Mouse (Mus musculus) heart, postnatal 0 days (tissue): ENCODE measurements around the gene Tpra1.

Experiments
- CTCF ChIP-seq: IDR thresholded peaks from 2 replicates; pipeline ENCODE4 v1.5.1; 2016; ENCODE audit warnings: antibody characterized with exemption, control low read depth, low read depth
- EP300 ChIP-seq: IDR thresholded peaks from 2 replicates; pipeline ENCODE4 v1.6.1; 2016; ENCODE audit warnings: antibody characterized with exemption, low read depth

DNA sequence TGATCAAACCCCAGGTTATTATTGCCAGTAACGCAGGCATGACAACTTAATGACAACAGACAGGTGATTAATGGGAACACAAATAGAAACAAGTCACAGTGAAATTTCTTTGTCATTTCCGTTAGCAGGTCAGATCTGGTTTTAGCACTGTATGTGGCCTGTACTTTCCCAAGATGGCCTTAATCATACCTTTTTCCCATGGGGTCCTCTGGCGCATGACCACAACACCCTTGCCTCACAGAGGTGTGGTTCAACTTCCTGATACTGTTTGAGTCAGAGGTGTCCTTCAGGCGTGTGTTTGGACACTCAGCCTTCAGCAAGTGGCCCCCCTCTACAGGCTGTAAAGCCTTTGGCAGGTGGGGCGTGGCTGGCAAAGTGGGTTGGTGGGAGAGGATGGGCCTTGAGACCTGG is 55.8 kb downstream of the Tpra1 start:
- no peak for TF ChIP-seq EP300
- TF ChIP-seq CTCF: no peak
